Mouse (Mus musculus) MEL (cell line): Measurements from ENCODE around the gene Enpp6. TPM values are rescaled to one million over a fixed set of nuclear protein-coding genes. Genes with fewer than 3 reads are reported as not detected.

Experiments
- DNase-seq: peaks from one replicate; pipeline ENCODE4 v3.0.0; 2011; ENCODE audit warnings: low read depth, low spot score
- H3K27ac ChIP-seq: 2 replicates; pipeline ENCODE4 v1.5.1; 2012; ENCODE audit warnings: low read depth, mild to moderate bottlenecking, control low read depth, low read length, moderate library complexity; ENCODE audit not compliant: control insufficient read depth
- H3K27me3 ChIP-seq, 2 experiments: fragments of 150-350 bp in 1 of 2; sonication (generic) in 1 of 2; 2 replicates each; pipeline ENCODE4 v1.6.1; 2012; ENCODE audit warnings: low read length in 2 of 2, mild to moderate bottlenecking in 2 of 2, improper control_type of control experiment in 1 of 2, moderate library complexity in 1 of 2; ENCODE audit not compliant: insufficient read depth in 2 of 2, control insufficient read depth in 1 of 2
- H3K36me3 ChIP-seq, 2 experiments: 2 replicates each; pipeline ENCODE4 v1.6.1; 2012 to 2014; ENCODE audit warnings: low read length in 2 of 2, improper control_type of control experiment in 1 of 2, inconsistent platforms in 1 of 2, mild to moderate bottlenecking in 1 of 2; ENCODE audit not compliant: insufficient read depth in 2 of 2, control insufficient read depth in 1 of 2
- H3K4me1 ChIP-seq, 2 experiments: fragments of 150-350 bp in 1 of 2; sonication (generic) in 1 of 2; 2 replicates each; pipeline ENCODE4 v1.6.1; 2012; ENCODE audit warnings: low read length in 2 of 2, improper control_type of control experiment in 1 of 2, mild to moderate bottlenecking in 1 of 2; ENCODE audit not compliant: insufficient read depth in 2 of 2, control insufficient read depth in 1 of 2
- H3K4me3 ChIP-seq, 2 experiments: fragments of 150-350 bp in 1 of 2; sonication (generic) in 1 of 2; 2 replicates each; pipeline ENCODE4 v1.5.1; 2012; ENCODE audit warnings: low read depth in 2 of 2, low read length in 2 of 2, mild to moderate bottlenecking in 2 of 2, moderate library complexity in 2 of 2, control low read depth in 1 of 2, improper control_type of control experiment in 1 of 2; ENCODE audit not compliant: control insufficient read depth in 1 of 2, insufficient read depth in 1 of 2
- H3K79me2 ChIP-seq: 2 replicates; pipeline ENCODE4 v1.6.1; 2012; ENCODE audit warnings: mild to moderate bottlenecking, low read length, moderate library complexity; ENCODE audit not compliant: control insufficient read depth, poor library complexity, insufficient read depth
- H3K9ac ChIP-seq: 2 replicates; pipeline ENCODE4 v1.6.1; 2012; ENCODE audit warnings: low read depth, mild to moderate bottlenecking, control low read depth, low read length, moderate library complexity; ENCODE audit not compliant: control insufficient read depth, poor library complexity, severe bottlenecking
- H3K9me3 ChIP-seq: fragments of 150-350 bp; sonication (generic); replicated peaks from 2 replicates; pipeline ENCODE4 v1.6.1; 2012; ENCODE audit warnings: mild to moderate bottlenecking, low read length, improper control_type of control experiment, moderate library complexity; ENCODE audit not compliant: insufficient read depth
- CHD1 ChIP-seq: IDR thresholded peaks from 2 replicates; pipeline ENCODE4 v1.6.1; 2012; ENCODE audit warnings: low read depth, mild to moderate bottlenecking, inconsistent platforms, low read length, improper control_type of control experiment
- CTCF ChIP-seq, 3 experiments: IDR thresholded peaks in 2 of 3; conservative IDR thresholded peaks in 1 of 3; 2 replicates each; pipeline ENCODE4 v1.5.1; 2011 to 2012; ENCODE audit warnings: low read length in 3 of 3, low read depth in 2 of 3, mild to moderate bottlenecking in 2 of 3, improper control_type of control experiment in 1 of 3, inconsistent platforms in 1 of 3, mixed read lengths in 1 of 3, moderate library complexity in 1 of 3; ENCODE audit not compliant: control insufficient read depth in 1 of 3, insufficient read depth in 1 of 3, poor library complexity in 1 of 3, severe bottlenecking in 1 of 3
- E2F4 ChIP-seq: IDR thresholded peaks from 2 replicates; pipeline ENCODE4 v1.6.1; 2011; ENCODE audit warnings: low read depth, low read length, improper control_type of control experiment, borderline replicate concordance
- ETS1 ChIP-seq: IDR thresholded peaks from 2 replicates; pipeline ENCODE4 v1.6.1; 2012; ENCODE audit warnings: low read depth, mild to moderate bottlenecking, inconsistent platforms, low read length, improper control_type of control experiment, moderate library complexity
- GATA1 ChIP-seq: IDR thresholded peaks from 2 replicates; pipeline ENCODE4 v1.6.1; 2011; ENCODE audit warnings: low read depth, low read length, improper control_type of control experiment
- MAZ ChIP-seq: IDR thresholded peaks from 2 replicates; pipeline ENCODE4 v1.6.1; 2012; ENCODE audit warnings: low read depth, mild to moderate bottlenecking, inconsistent platforms, low read length, improper control_type of control experiment
- MEF2A ChIP-seq: IDR thresholded peaks from 2 replicates; pipeline ENCODE4 v1.6.1; 2014; ENCODE audit warnings: low read depth, mild to moderate bottlenecking, inconsistent platforms, low read length, improper control_type of control experiment; ENCODE audit not compliant: poor library complexity, insufficient replicate concordance, severe bottlenecking; ENCODE audit errors: extremely low read depth
- MYC ChIP-seq: IDR thresholded peaks from 2 replicates; pipeline ENCODE4 v1.6.1; 2011; ENCODE audit warnings: low read depth, mild to moderate bottlenecking, low read length, improper control_type of control experiment, moderate library complexity
- POLR2AphosphoS2 ChIP-seq: IDR thresholded peaks from 2 replicates; pipeline ENCODE4 v1.6.1; 2011; ENCODE audit warnings: low read length, improper control_type of control experiment
- POLR2AphosphoS5 ChIP-seq: IDR thresholded peaks from 2 replicates; pipeline ENCODE4 v1.6.1; 2012; ENCODE audit warnings: low read depth, borderline replicate concordance, mild to moderate bottlenecking, inconsistent platforms, low read length, moderate library complexity, mixed read lengths
- RCOR1 ChIP-seq: IDR thresholded peaks from 2 replicates; pipeline ENCODE4 v1.6.1; 2012; ENCODE audit warnings: low read depth, mild to moderate bottlenecking, inconsistent platforms, low read length, improper control_type of control experiment
- SIN3A ChIP-seq: IDR thresholded peaks from 2 replicates; pipeline ENCODE4 v1.6.1; 2012; ENCODE audit warnings: low read length, improper control_type of control experiment, inconsistent platforms
- SMC3 ChIP-seq: IDR thresholded peaks from 2 replicates; pipeline ENCODE4 v1.6.1; 2011; ENCODE audit warnings: low read depth, low read length, improper control_type of control experiment
- UBTF ChIP-seq: IDR thresholded peaks from 2 replicates; pipeline ENCODE4 v1.6.1; 2012; ENCODE audit warnings: low read depth, mild to moderate bottlenecking, inconsistent platforms, low read length, improper control_type of control experiment, moderate library complexity, borderline replicate concordance; ENCODE audit not compliant: insufficient read depth
- USF1 ChIP-seq: IDR thresholded peaks from 2 replicates; pipeline ENCODE4 v1.6.1; 2014; ENCODE audit warnings: low read depth, mild to moderate bottlenecking, inconsistent platforms, low read length, improper control_type of control experiment, moderate library complexity
- USF2 ChIP-seq, 2 experiments: IDR thresholded peaks; 2 replicates each; pipeline ENCODE4 v1.6.1; 2011 to 2012; ENCODE audit warnings: improper control_type of control experiment in 2 of 2, low read length in 2 of 2, borderline replicate concordance in 1 of 2, inconsistent platforms in 1 of 2, low read depth in 1 of 2, mild to moderate bottlenecking in 1 of 2; ENCODE audit not compliant: insufficient read depth in 1 of 2
- ZC3H11A ChIP-seq: IDR thresholded peaks from 2 replicates; pipeline ENCODE4 v1.6.1; 2012; ENCODE audit warnings: low read depth, mild to moderate bottlenecking, inconsistent platforms, low read length, improper control_type of control experiment
- ZKSCAN1 ChIP-seq: IDR thresholded peaks from 2 replicates; pipeline ENCODE4 v1.6.1; 2012; ENCODE audit warnings: low read depth, mild to moderate bottlenecking, inconsistent platforms, low read length, improper control_type of control experiment, moderate library complexity
- ZMIZ1 ChIP-seq: IDR thresholded peaks from 2 replicates; pipeline ENCODE4 v1.6.1; 2012; ENCODE audit warnings: low read depth, mild to moderate bottlenecking, inconsistent platforms, low read length, improper control_type of control experiment, moderate library complexity
- polyA plus RNA-seq, 2 experiments: library from polyadenylated mRNA; stranded (reverse) in 1 of 2; unstranded in 1 of 2; fragments of >175 nt in 1 of 2; fragments of >200 nt in 1 of 2; gene quantifications; 2 replicates each; pipeline versions ENCODE4 v1.2.1 to v1.2.4; 2012; ENCODE audit warnings: low replicate concordance in 2 of 2, low read depth in 1 of 2; ENCODE audit not compliant: insufficient read length in 2 of 2, insufficient read depth in 1 of 2, missing spikeins in 1 of 2
- total RNA-seq: library from RNA; depleted of rRNA; stranded (reverse); fragments of 300-350 nt; gene quantifications from 2 replicates; pipeline ENCODE4 v1.2.3, GENCODE M21; 2012

The Enpp6 gene
- total and polyA plus RNA-seq, 3 experiments, result not detected

- no peaks in the 10 kb centered on the region for H3K36me3 ChIP-seq
- no peaks in the 10 kb centered on the region for H3K9me3 ChIP-seq
- DNase-seq, result no peak
- TF ChIP-seq RCOR1 (no peak), POLR2AphosphoS2 (no peak), CTCF (IDR thresholded peaks at IDR 0.05 in 2 of 3, conservative IDR thresholded peaks at IDR 0.05 in 1 of 3; ENCODE audit: control insufficient read depth in 1 of 3, insufficient read depth in 1 of 3, low read depth in 2 of 3, low read length in 3 of 3, poor library complexity in 1 of 3, severe bottlenecking in 1 of 3) (no peak), CHD1 (no peak), MEF2A (no peak)
- TF ChIP-seq, all 39 proteins: peak for 0
- no peaks in the 10 kb centered on the region for H3K79me2 ChIP-seq
- no peak overlapping the region for H3K27ac ChIP-seq
- no peaks in the 10 kb centered on the region for H3K4me1 ChIP-seq
- H3K9ac ChIP-seq, result no peak overlapping the region
- H3K27me3 ChIP-seq, result no peaks in the 10 kb centered on the region
- no peak overlapping the region for H3K4me3 ChIP-seq
These were observed 127.6 kb downstream of the Enpp6 start for GRCm38 (mm10) chr8:47114133-47114796.

- no peak for DNase-seq
- Histone ChIP-seq H3K4me3 (no peak overlapping the region), H3K79me2 (no peaks in the 10 kb centered on the region), H3K27me3 (no peaks in the 10 kb centered on the region), H3K9ac (no peak overlapping the region), H3K4me1 (no peaks in the 10 kb centered on the region), H3K9me3 (no peaks in the 10 kb centered on the region), H3K36me3 (no peaks in the 10 kb centered on the region), H3K27ac (no peak overlapping the region)
- TF ChIP-seq ZMIZ1 (no peak), POLR2AphosphoS5 (no peak), SMC3 (no peak)
These were observed 130.6 kb downstream of the Enpp6 start for GRCm38 (mm10) chr8:47117336-47117735.

DNA sequence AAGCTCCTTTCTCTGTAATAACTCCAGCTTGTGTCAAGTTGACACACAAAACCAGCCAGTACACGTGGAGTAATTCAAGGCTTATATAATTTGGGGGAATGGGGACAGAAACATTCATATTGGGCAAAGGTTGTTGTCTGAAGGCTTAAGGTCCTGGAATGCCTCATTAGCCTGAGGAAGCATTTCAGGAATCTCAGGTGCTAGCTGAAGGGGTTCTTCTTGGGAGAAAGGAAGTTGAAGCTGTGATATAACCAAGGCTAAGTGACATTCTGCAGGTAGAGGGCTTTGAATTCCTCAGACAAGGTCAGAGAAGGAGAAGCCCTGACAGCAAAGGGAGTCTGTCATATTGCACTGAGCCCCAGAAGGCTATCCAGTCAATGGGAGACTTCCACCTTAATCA, 133.2 kb downstream of the Enpp6 start:
- no peak for DNase-seq
- TF ChIP-seq GATA1, result no peak
- no peak for TF ChIP-seq ZC3H11A
- no peak for TF ChIP-seq ZKSCAN1
- no peak for TF ChIP-seq SMC3
- no peak for TF ChIP-seq UBTF
- no peak for TF ChIP-seq MAZ
- TF ChIP-seq USF1, result no peak
- TF ChIP-seq USF2 (IDR thresholded peaks at IDR 0.05; ENCODE audit: borderline replicate concordance in 1 of 2, insufficient read depth in 1 of 2, low read depth in 1 of 2, low read length in 2 of 2), result no peak
- TF ChIP-seq E2F4, result no peak
- no peak for TF ChIP-seq SIN3A
- TF ChIP-seq MYC, result no peak
- TF ChIP-seq ETS1, result no peak
- Histone ChIP-seq H3K9me3 (no peaks in the 10 kb centered on the region), H3K4me1 (no peaks in the 10 kb centered on the region), H3K27ac (no peak overlapping the region), H3K4me3 (no peak overlapping the region), H3K36me3 (no peaks in the 10 kb centered on the region), H3K79me2 (no peaks in the 10 kb centered on the region), H3K27me3 (no peaks in the 10 kb centered on the region; a peak in 1 of 4 replicates), H3K9ac (no peak overlapping the region)
